Mouse (Mus musculus): ENCODE results near the gene Il11ra1. TPM values are rescaled to one million over a fixed set of nuclear protein-coding genes. Genes with fewer than 3 reads are reported as not detected.

The Il11ra1 gene
- polyA plus RNA-seq, 1 experiment from 2014 or later = 253 TPM

Other genes starting within 250 kb of the Il11ra1 start
- gene Kif24, start 235.1 kb upstream of the Il11ra1 start, polyA plus RNA-seq (2016; fragmentation: Nextera tagmentation; extraction: Ambion mirVana) = 14.1 and 14.5 TPM in 2 replicates
- gene Nudt2, start 234.8 kb upstream of the Il11ra1 start, polyA plus RNA-seq (2016; fragmentation: Nextera tagmentation; extraction: Ambion mirVana) = 54.3 and 56.9 TPM in 2 replicates
- gene AI464131, start 196.9 kb upstream of the Il11ra1 start, polyA plus RNA-seq (2016; fragmentation: Nextera tagmentation; extraction: Ambion mirVana) = 3.4 and 5.2 TPM in 2 replicates
- 4.3 and 7.3 TPM in 2 replicates for gene 1110017D15Rik, start 182.7 kb upstream of the Il11ra1 start, polyA plus RNA-seq (2016; fragmentation: Nextera tagmentation; extraction: Ambion mirVana)
- gene Fam219a, start 130.5 kb upstream of the Il11ra1 start, polyA plus RNA-seq (2016; fragmentation: Nextera tagmentation; extraction: Ambion mirVana) = 1.1 and 1.9 TPM in 2 replicates
- 0.93 and 1.7 TPM in 2 replicates for gene Dnaic1, start 130.2 kb upstream of the Il11ra1 start, polyA plus RNA-seq (2016; fragmentation: Nextera tagmentation; extraction: Ambion mirVana)
- gene Enho, start 59.7 kb upstream of the Il11ra1 start, polyA plus RNA-seq (2016; fragmentation: Nextera tagmentation; extraction: Ambion mirVana) = 21.0 and 24.2 TPM in 2 replicates
- gene Cntfr, start 2.9 kb upstream of the Il11ra1 start, polyA plus RNA-seq (2016; fragmentation: Nextera tagmentation; extraction: Ambion mirVana) = 6.1 and 7.8 TPM in 2 replicates
- 93.6 and 101 TPM in 2 replicates for gene Rpp25l, start 13.5 kb downstream of the Il11ra1 start, polyA plus RNA-seq (2016; fragmentation: Nextera tagmentation; extraction: Ambion mirVana)
- 118 and 123 TPM in 2 replicates for gene Dctn3, start 23.2 kb downstream of the Il11ra1 start, polyA plus RNA-seq (2016; fragmentation: Nextera tagmentation; extraction: Ambion mirVana)
- gene Arid3c, start 31.2 kb downstream of the Il11ra1 start, polyA plus RNA-seq (2016; fragmentation: Nextera tagmentation; extraction: Ambion mirVana) = not detected in 2 replicates
- gene Galt, start 55.2 kb downstream of the Il11ra1 start, polyA plus RNA-seq (2016; fragmentation: Nextera tagmentation; extraction: Ambion mirVana) = 33.7 and 37.6 TPM in 2 replicates
- gene Sigmar1, start 56.2 kb downstream of the Il11ra1 start, polyA plus RNA-seq (2016; fragmentation: Nextera tagmentation; extraction: Ambion mirVana) = 83.7 and 91.1 TPM in 2 replicates
- gene Ccl27a, start 74.3 kb downstream of the Il11ra1 start, polyA plus RNA-seq (2016; fragmentation: Nextera tagmentation; extraction: Ambion mirVana) = 26.7 and 35.6 TPM in 2 replicates
- gene Gm21541, start 203.6 kb downstream of the Il11ra1 start, polyA plus RNA-seq (2016; fragmentation: Nextera tagmentation; extraction: Ambion mirVana) = not detected in 2 replicates
- gene Gm20878, start 241.6 kb downstream of the Il11ra1 start, polyA plus RNA-seq (2016; fragmentation: Nextera tagmentation; extraction: Ambion mirVana) = 1.0 and 1.1 TPM in 2 replicates

Data from limb, embryonic 10.5 days (tissue).